Mouse (Mus musculus): Measurements from ENCODE around the gene Cx3cr1. TPM values are rescaled to one million over a fixed set of nuclear protein-coding genes. Genes with fewer than 3 reads are reported as not detected.
"Not testable (repeated sequence)": the region's sequence is repeated elsewhere in the genome, so short reads cannot be mapped to it uniquely, and the experiment has no call there.

The Cx3cr1 gene
- polyA plus RNA-seq, 1 experiment from 2014 or later = 8.0 TPM

DNA sequence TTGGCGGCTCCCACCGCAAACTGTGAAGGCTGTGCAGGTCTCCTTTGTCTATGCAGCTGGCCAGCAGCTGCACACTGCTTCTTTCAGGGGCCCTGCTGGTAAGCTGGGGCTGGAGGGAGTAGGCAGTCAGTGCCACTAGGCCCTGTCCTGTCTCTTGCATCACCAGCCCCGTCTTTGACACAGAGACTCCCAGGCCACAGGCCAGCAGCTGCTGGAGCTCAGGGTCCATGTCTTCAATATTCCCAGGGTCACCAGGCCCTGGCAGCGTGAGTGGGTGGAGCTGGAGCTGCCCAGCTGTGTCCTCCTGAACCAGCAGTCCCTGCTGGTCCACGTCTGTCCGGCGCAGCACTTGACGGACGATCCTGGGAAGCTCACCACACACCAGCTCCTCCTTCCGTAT is 52.7 kb downstream of the Cx3cr1 start:
- no peaks in the 10 kb centered on the region for H3K9me3 ChIP-seq (ENCODE audit: low read length)
- ATAC-seq = peak; percentile 51
- H3K27ac ChIP-seq (ENCODE audit: low read length) = no peak overlapping the region
- no peaks in the 10 kb centered on the region for H3K36me3 ChIP-seq (ENCODE audit: insufficient read depth, low read length)
- peak; percentile 62 for DNase-seq (ENCODE audit: low spot score)
- no peaks in the 10 kb centered on the region for H3K4me1 ChIP-seq (ENCODE audit: insufficient read depth, low read depth, low read length)
- H3K27me3 ChIP-seq (replicated peaks; ENCODE audit: insufficient read depth, low read length) = no peaks in the 10 kb centered on the region
- 60% methylated on average over 10 of the region's 10 CpGs for WGBS
- H3K9ac ChIP-seq (replicated peaks; ENCODE audit: low read depth) = no peak overlapping the region
- TF ChIP-seq EP300 (IDR thresholded peaks at IDR 0.05) (no peak), CTCF (IDR thresholded peaks at IDR 0.05) (no peak)
- no peak overlapping the region for H3K4me3 ChIP-seq (ENCODE audit: low read depth, low read length)
- no peak overlapping the region for H3K4me2 ChIP-seq (replicated peaks; ENCODE audit: low read depth, low read length)

DNA sequence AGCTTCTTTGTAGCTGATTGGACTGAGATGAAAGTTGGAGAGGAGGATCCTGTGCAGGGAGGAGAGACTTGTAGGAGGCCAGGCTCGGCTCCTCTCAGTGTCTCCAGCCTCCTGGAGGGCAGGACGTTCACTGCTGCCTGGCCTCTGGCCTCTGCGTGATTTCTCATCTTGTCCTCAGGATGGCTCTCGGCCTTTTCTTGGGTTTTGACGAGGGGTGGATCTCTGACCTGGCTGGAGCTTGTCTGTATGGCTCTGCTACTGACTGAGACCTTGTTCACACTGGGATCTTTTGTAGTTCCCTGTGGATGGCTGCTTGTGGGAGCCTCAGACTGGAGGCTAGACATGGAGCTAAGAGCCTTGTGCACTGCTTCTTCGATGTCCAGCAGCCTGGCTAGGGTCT is 54.9 kb downstream of the Cx3cr1 start:
- no peak overlapping the region for H3K4me2 ChIP-seq (replicated peaks; ENCODE audit: low read depth, low read length)
- no peaks in the 10 kb centered on the region for H3K27me3 ChIP-seq (replicated peaks; ENCODE audit: insufficient read depth, low read length)
- no peaks in the 10 kb centered on the region; the same call in 1 of the 2 replicates for H3K4me1 ChIP-seq (ENCODE audit: insufficient read depth, low read depth, low read length)
- H3K36me3 ChIP-seq (ENCODE audit: insufficient read depth, low read length) = no peaks in the 10 kb centered on the region
- no peak for ATAC-seq
- H3K27ac ChIP-seq (ENCODE audit: low read length) = no peak overlapping the region
- 53% methylated on average over 6 of the region's 6 CpGs for WGBS
- H3K9me3 ChIP-seq (ENCODE audit: low read length) = no peaks in the 10 kb centered on the region
- H3K9ac ChIP-seq (replicated peaks; ENCODE audit: low read depth) = no peak overlapping the region
- TF ChIP-seq EP300 (IDR thresholded peaks at IDR 0.05) = no peak
- TF ChIP-seq CTCF (IDR thresholded peaks at IDR 0.05) = no peak
- H3K4me3 ChIP-seq (ENCODE audit: low read depth, low read length) = no peak overlapping the region
- no peak for DNase-seq (ENCODE audit: low spot score)

- H3K4me3 ChIP-seq (ENCODE audit: low read depth, low read length) = no peak overlapping the region
- 69% methylated on average over 11 of the region's 11 CpGs for WGBS
- no peaks in the 10 kb centered on the region for H3K27me3 ChIP-seq (replicated peaks; ENCODE audit: insufficient read depth, low read length)
- no peak overlapping the region for H3K4me2 ChIP-seq (replicated peaks; ENCODE audit: low read depth, low read length)
- H3K4me1 ChIP-seq (ENCODE audit: insufficient read depth, low read depth, low read length) = no peaks in the 10 kb centered on the region; the same call in 1 of the 2 replicates
- DNase-seq (ENCODE audit: low spot score) = peak; percentile 57
- TF ChIP-seq EP300 (IDR thresholded peaks at IDR 0.05) = no peak
- TF ChIP-seq CTCF (IDR thresholded peaks at IDR 0.05) = no peak
- no peak for ATAC-seq
- no peak overlapping the region for H3K9ac ChIP-seq (replicated peaks; ENCODE audit: low read depth)
- no peaks in the 10 kb centered on the region for H3K36me3 ChIP-seq (ENCODE audit: insufficient read depth, low read length)
- no peak overlapping the region for H3K27ac ChIP-seq (ENCODE audit: low read length)
- H3K9me3 ChIP-seq (ENCODE audit: low read length) = no peaks in the 10 kb centered on the region
Measured at GRCm38 (mm10) chr9:120013251-120013820, 56.3 kb downstream of the Cx3cr1 start.

DNA sequence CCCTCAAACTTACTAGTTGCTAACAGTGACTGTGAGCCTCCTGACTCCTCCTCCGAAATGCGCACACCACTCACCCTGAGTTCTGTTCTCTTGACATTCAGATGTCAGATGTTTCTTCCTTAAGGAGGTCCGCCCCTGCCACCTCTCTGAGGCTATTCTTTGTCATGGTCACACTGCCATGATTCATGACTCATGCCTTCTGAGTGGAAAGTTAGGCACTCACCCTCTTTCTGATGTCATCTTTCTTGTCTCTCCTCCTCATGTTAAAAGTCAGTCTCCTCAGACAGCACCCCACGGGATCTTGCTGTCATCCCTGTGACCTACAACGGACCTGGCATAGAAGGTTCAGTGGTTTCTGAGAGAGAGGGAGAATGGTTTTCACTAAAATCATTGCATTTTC is 56.9 kb downstream of the Cx3cr1 start:
- H3K4me2 ChIP-seq (replicated peaks; ENCODE audit: low read depth, low read length) = no peak overlapping the region
- no peaks in the 10 kb centered on the region for H3K9me3 ChIP-seq (ENCODE audit: low read length)
- no peak overlapping the region for H3K4me3 ChIP-seq (ENCODE audit: low read depth, low read length)
- DNase-seq (ENCODE audit: low spot score) (peak; percentile 47), ATAC-seq (no peak)
- no peaks in the 10 kb centered on the region for H3K27me3 ChIP-seq (replicated peaks; ENCODE audit: insufficient read depth, low read length)
- no peaks in the 10 kb centered on the region for H3K36me3 ChIP-seq (ENCODE audit: insufficient read depth, low read length)
- H3K9ac ChIP-seq (replicated peaks; ENCODE audit: low read depth) = no peak overlapping the region
- no peak overlapping the region for H3K27ac ChIP-seq (ENCODE audit: low read length)
- 81% methylated on average over 5 of the region's 5 CpGs for WGBS
- no peak for TF ChIP-seq EP300 (IDR thresholded peaks at IDR 0.05)
- no peak for TF ChIP-seq CTCF (IDR thresholded peaks at IDR 0.05)
- no peaks in the 10 kb centered on the region; the same call in 1 of the 2 replicates for H3K4me1 ChIP-seq (ENCODE audit: insufficient read depth, low read depth, low read length)

DNA sequence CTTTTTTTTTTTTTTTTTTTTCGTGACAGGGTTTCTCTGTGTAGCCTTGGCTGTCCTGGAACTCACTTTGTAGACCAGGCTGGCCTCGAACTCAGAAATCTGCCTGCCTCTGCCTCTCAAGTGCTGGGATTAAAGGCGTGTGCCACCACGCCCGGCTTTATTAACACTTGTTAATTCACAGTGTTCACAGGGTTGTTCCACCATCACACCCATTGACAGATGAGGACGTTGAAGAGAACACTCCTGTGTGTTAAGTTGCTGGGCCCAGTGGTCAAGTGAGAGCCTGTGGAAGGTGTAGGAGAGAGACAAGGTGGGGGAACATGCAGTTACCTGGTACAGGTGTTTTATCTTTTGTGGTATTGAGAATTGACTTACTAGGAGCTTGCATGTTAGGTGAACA is 57.5 kb downstream of the Cx3cr1 start:
- not testable (repeated sequence) for H3K36me3 ChIP-seq (ENCODE audit: insufficient read depth, low read length); DNase-seq (ENCODE audit: low spot score); H3K4me3 ChIP-seq (ENCODE audit: low read depth, low read length); H3K27me3 ChIP-seq (replicated peaks; ENCODE audit: insufficient read depth, low read length); H3K4me1 ChIP-seq (ENCODE audit: insufficient read depth, low read depth, low read length); H3K9me3 ChIP-seq (ENCODE audit: low read length); H3K9ac ChIP-seq (replicated peaks; ENCODE audit: low read depth); ATAC-seq; H3K4me2 ChIP-seq (replicated peaks; ENCODE audit: low read depth, low read length)
- H3K27ac ChIP-seq (ENCODE audit: low read length) = peak overlapping the region; percentile 82; the same call in 1 of the 2 replicates
- WGBS = 76% methylated on average over 6 of the region's 6 CpGs

DNA sequence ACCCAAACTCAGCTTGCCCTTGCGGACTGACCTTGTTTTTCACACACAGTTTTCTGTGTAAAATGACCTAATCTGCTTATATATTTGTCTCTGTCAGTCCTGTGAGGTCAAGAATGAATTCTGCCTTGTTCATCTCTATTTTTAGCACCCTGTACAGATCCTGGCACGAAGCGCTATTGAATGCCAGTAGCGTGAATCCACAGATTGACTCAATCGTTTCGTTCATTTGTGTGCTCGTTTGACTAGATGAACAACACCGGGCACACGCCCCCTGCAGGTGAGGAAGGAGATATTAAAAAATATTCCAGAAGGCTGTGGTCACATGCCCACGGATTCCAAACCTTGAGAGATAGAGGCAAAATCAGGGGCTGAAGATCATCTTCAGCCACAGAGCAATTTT is 58.1 kb downstream of the Cx3cr1 start:
- Histone ChIP-seq H3K27ac (ENCODE audit: low read length) (peak overlapping the region; percentile 82), H3K4me1 (ENCODE audit: insufficient read depth, low read depth, low read length) (no peaks in the 10 kb centered on the region; the same call in 1 of the 2 replicates), H3K9me3 (ENCODE audit: low read length) (no peaks in the 10 kb centered on the region), H3K27me3 (replicated peaks; ENCODE audit: insufficient read depth, low read length) (no peaks in the 10 kb centered on the region), H3K4me3 (ENCODE audit: low read depth, low read length) (peak overlapping the region; percentile 31), H3K4me2 (replicated peaks; ENCODE audit: low read depth, low read length) (peak overlapping the region; percentile 70), H3K36me3 (ENCODE audit: insufficient read depth, low read length) (no peaks in the 10 kb centered on the region), H3K9ac (replicated peaks; ENCODE audit: low read depth) (no peak overlapping the region)
- ATAC-seq (peak; percentile 78), DNase-seq (ENCODE audit: low spot score) (peak; percentile 97)
- TF ChIP-seq CTCF (IDR thresholded peaks at IDR 0.05) (peak; percentile 77), EP300 (IDR thresholded peaks at IDR 0.05) (peak; percentile 88; the same call in 1 of the 2 replicates)
- WGBS = under 1% methylated on average over 10 of the region's 10 CpGs

Data from lung, postnatal 0 days (tissue).